Mouse (Mus musculus): Measurements from ENCODE around the gene Apol6.

- TF ChIP-seq CTCF (IDR thresholded peaks at IDR 0.05; ENCODE audit: low read depth) = no peak
- TF ChIP-seq EP300 (IDR thresholded peaks at IDR 0.05; ENCODE audit: low read depth) = no peak
These were observed 30.7 kb upstream of the Apol6 start for GRCm38 (mm10) chr15:77013753-77014241.

Data from liver, postnatal 0 days (tissue).